Mouse (Mus musculus) liver, embryonic 18 days (tissue): Measurements from ENCODE around the gene Cela3b. TPM values are rescaled to one million over a fixed set of nuclear protein-coding genes. Genes with fewer than 3 reads are reported as not detected.

Source experiments
- polyA plus RNA-seq: library from polyadenylated mRNA; depleted of rRNA; stranded (reverse); fragments of >200 nt; gene quantifications from 2 replicates; pipeline ENCODE4 v1.2.3, GENCODE M21; 2012; rRNA removed

The Cela3b gene
- 0.17 and 3.0 TPM in 2 replicates for polyA plus RNA-seq

GRCm38 (mm10) chr4:137430502-137430901 is at the start of gene Cela3b:
TSS of gene Cela3b (minus strand) at chr4:137430540.

GRCm38 (mm10) chr4:137468260-137469080 is 38.1 kb upstream of the Cela3b start, which contains the start of gene Hspg2:
TSS of gene Hspg2 (plus strand) at chr4:137468769.

DNA sequence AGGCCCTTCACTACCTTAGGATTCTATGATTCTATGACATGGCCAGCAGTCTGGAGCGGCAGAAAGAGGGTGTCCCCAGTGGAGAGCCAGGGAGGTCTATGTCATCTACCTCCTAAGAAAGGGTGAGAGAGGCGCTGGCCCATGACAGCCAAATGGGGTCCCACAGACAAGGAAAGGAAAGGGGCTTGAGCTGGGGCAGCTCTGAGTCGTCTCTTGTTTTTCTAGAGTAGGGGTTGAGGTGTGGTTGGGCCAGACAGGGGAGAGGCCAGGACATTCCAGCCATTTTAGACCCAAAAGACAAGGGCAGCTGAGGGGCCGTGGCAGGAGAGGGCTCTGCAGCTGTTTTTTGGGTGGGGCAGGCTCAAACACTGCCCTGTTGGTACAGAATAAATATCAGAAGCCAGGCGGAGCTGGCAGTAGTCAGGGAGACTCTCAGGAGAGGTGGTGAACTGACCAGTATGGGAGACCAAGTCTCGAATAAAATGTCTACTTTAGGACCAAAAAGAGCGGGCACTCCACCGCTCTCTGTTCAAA is 23.0 kb upstream of the Cela3b start, which contains the start of gene 1700013G24Rik:
1700013G24Rik (plus strand) TSS at position 51 of the 534 bp plus-strand sequence.

DNA sequence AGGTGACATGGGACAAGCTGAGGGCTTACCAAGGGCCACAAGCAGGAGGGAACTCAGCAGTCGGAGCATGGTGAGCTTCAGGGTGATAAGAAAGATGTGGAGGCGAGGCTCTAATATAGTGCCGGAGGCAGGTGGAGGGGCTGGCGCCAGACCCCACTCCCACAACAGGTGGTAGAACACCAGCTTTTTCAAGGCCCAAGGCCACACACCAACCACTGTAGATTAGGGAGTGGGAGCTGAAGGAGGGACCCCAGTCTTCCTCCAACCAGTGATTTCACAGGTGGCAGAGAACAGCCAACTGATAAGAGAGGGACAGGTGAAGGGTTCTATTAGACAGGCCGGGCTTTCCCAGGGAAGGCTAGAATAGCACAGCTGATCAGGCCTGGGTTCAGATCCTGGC is 20.6 kb downstream of the Cela3b start, which contains the start of gene Cela3a:
Cela3a (minus strand) TSS at position 101 of the 400 bp plus-strand sequence.

Other genes starting within 250 kb of the Cela3b start
- gene Wnt4, start 153.1 kb downstream of the Cela3b start, polyA plus RNA-seq = 1.5 and 3.4 TPM in 2 replicates
- 104 and 108 TPM in 2 replicates for gene Cdc42, start 72.8 kb downstream of the Cela3b start, polyA plus RNA-seq
- gene Cela3a, start 20.7 kb downstream of the Cela3b start, polyA plus RNA-seq = not detected in 2 replicates
- not detected in 2 replicates for gene 1700013G24Rik, start 22.7 kb upstream of the Cela3b start, polyA plus RNA-seq
- gene Hspg2, start 38.2 kb upstream of the Cela3b start, polyA plus RNA-seq = 3.8 and 4.1 TPM in 2 replicates
- not detected in 2 replicates for gene Ldlrad2, start 144.0 kb upstream of the Cela3b start, polyA plus RNA-seq
- gene Usp48, start 163.2 kb upstream of the Cela3b start, polyA plus RNA-seq = 30.5 and 34.2 TPM in 2 replicates
- gene Rap1gap, start 234.2 kb upstream of the Cela3b start, polyA plus RNA-seq = 10.9 and 11.8 TPM in 2 replicates